Mouse (Mus musculus) CD4-positive helper T cell, adult 2 months (primary cell): ENCODE measurements around the gene Gif.

Experiments
- DNase-seq: peaks from one replicate; pipeline ENCODE4 v3.0.0-alpha.2; 2012; ENCODE audit warnings: low read depth, missing footprints, low spot score

Gene Gif

GRCm38 (mm10) chr19:11747298-11747697 lies at the start of gene Gif:
Gene Gif, plus strand, starts transcription at chr19:11747554.
- DNase-seq: no peak

DNA sequence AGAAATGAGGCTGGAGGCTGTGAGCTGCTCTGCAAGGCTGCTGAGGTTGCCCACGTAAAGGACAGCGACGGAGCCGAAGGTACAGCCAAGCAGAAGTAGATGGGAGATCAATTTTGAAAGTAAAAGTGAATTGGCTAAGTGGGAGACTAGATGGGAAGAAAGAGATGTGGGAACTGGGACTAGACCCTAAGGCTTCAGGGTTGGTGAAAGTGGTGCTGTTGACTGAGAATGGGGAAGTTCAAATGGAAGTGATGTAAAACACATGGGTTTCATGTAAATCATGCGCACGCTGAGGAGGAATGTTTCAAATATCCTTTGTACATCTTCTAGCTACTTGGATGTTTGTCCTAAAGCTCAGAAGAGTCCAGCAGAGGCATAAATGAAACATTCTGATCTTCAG lies 49.0 kb upstream of the Gif start:
- DNase-seq: no peak

DNA sequence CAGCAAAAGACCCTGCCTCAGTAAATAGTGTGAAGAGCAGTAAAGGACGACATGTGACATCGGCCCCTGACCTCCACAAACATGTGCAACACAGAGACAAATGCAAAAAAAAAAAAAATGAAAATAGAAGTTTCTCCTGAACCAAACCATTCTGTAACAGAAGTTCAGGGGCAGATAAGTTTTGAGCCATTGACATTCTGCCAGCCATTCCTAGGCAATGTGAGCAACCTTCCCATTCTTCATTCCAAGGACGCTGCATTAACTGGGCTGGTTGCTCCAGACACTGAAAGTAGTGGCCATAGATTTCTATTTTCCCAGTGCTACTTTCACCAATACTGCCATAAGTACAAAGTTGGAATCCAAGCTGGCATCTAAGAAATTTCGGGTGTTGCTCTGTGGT lies 34.9 kb upstream of the Gif start:
- no peak for DNase-seq

DNA sequence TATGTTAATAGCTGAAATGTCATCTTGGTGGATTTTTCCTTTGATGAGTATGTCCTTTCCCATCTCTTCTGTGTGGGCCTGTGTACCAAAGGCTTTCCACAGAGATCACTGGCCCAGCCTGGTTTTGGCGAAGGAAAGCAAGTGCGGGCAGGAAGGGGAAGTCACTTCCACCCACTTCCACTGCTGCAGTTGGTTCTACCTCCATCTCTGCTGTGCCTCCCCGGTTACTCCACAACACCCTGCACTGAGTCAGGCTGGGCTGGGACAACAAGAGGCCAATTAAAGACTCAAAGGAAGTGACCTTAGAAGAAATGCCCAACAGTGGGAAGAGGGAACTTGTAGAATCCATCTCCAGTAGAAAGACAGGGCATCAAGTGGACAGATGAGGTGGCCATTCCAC lies 27.3 kb upstream of the Gif start:
- no peak for DNase-seq

DNA sequence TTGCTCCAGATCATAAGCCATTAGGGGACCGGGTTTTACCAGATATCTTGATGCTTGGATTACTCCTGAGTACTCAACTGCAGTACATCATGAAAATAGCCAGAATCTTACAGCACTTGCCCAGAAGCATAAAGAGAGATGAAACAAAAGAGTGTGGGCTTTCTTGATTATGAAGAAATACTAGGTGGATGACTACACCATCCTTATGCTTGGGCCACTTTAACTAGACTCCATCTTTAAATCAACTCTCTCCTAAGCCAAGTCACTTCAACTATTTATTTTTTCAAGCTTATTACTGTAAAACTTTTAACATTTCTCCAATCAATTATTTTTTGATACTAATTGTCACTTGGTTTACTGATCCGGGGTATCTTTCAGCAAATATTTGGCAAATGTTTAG lies 23.5 kb upstream of the Gif start:
- DNase-seq: no peak

DNA sequence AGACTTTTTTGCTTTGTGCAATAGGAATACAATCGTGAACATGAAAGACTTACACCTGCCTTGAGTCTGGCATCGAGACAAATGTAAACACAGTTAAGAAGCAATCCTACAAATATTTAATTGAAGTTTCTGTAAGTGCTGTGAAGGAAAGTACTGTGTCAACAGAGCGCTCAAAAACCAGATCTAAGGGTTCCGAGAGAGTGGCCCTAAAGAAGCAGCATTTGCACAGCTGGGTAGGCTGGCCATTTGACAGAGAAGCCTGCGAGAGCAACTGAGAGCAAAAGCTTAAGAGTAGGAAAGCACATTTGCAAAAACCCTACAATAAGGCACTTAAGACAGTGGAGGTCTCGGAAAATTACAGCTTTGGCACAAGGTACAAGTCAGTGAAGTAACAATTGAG lies 23.1 kb upstream of the Gif start:
- no peak for DNase-seq

DNA sequence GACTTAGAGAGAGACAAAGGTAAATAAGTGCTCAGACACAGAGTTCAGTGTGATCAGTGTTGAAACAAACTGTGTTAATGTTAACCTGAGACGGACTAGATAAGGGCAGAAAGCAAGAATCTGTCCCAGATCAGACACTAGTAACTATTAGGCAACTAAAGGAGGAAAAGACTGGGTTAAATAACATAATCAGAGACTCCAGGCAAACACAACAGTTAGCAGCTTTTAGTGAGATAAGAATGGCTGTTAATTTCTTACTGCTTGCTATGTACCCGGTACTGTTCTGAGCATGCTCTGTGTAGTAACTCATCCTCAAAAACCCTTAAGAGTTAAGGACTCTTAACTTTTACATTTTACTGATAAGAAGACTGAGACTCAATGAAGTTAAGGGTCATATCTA lies 21.4 kb upstream of the Gif start:
- no peak for DNase-seq

DNA sequence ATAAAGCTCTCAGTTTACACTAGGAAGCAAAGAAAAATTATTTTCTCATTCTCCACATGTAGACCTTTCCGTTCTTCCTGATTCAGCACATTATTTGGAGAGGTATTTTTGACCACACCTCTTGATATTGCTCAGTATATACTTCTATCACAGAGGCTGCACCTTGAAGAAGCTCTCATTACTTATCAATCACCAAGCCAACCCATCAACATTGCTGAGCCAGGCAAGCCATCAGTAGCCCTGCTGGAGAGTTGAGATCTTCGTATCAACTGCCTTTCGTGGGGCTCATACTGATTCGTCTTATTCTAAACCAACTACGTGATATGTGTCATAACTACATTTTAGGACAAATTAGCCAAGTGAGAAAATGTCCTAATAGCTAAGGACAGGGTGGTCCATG lies 20.1 kb upstream of the Gif start:
- no peak for DNase-seq

- DNase-seq: no peak
These were observed 17.1 kb upstream of the Gif start for GRCm38 (mm10) chr19:11730278-11730677.

- no peak for DNase-seq
These were observed 10.9 kb upstream of the Gif start for GRCm38 (mm10) chr19:11736455-11736854.

DNA sequence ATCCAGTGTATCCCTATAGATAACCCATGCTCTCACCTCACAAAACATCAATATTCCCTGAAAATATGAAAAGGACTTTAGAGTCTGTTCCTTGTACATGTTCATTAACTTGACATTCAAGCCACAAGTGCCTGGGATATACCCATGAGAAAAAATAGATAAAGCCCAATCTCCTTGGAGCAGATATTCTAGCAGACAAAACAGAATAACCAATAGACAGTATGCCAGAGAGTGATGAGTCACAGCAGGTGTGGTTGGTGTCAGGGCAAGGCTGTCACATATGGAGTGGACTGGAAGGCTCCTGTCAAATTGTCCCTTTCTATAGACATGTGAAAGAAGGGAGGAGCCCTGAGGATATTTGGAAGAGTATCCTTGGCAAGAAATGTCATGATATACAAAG lies 1.7 kb upstream of the Gif start:
- DNase-seq: no peak

DNA sequence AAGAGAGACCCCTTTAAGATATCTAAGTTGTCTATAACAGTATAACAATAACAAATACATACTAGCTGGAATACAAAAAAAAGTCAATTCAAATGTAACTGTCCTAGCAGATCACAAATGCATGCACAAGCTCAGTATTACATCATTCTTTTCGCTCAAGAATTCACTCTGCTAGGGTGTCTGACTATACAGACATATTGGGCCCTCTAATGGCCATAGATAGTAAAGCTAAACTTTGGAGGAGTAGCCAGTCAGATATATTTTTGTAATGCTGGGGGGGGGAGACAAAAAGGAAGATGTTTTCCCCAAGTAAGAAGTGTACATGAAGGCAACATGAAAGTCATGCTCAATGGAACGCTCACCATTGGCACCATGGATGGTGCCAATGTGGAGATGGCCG lies 17.7 kb downstream of the Gif start:
- no peak for DNase-seq

- DNase-seq: no peak
These were observed 19.1 kb downstream of the Gif start for GRCm38 (mm10) chr19:11766413-11766812.

DNA sequence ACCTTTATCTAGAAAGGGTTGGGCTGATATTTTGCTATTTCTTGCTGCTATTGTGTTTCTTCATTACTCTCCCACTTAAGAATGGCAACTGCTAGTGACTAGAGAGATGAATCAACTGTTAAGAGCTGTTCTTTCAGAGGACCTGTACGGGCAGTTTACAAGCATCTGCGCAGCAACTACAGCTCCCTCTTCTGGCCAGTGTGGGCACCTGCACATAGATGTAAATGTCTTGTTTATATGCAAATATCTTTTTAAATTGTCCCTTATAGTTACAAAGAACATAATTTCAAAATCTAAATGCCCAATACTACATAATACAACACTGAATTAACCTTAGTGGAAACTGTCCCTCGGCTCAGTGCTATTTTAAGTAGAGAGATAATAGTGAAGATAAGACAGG lies 20.8 kb downstream of the Gif start:
- peak; percentile 67 for DNase-seq

- DNase-seq: no peak
These were observed 22.0 kb downstream of the Gif start for GRCm38 (mm10) chr19:11769257-11769920.

DNA sequence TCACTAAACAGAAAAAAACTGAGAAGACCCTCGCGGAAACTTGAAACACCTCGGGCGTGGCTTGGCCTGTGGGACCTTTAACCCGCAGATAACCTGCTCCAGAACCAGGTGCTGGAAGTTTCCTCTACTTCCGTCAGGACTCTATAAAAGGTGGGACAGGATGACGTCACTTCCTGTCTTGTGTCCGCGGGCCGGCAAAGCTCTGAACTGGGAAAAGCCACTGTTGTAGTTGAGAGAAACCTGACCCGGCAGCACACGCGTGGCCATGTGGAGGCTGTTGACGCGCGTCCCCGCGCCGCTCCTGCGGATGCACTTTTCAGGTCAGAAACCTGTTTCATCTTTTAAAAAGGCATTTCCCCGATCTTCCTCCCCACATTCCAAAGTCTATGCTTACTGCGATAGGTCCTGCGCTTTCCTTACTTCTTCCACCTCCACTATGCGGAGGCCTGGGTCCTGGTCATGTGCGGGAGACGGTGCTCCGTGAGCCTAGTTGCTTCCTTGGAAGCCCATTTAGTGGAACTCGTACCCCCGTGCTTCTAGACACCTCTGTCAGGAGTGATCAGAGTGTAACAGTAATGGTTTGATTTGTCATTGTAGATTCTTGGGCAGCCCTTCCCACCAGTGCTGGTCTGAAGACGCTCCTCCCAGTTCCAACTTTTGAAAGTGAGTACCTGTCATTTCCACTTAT lies 23.0 kb downstream of the Gif start, which contains the start of gene Mrpl16:
Mrpl16 (plus strand) TSS at position 187 of the 688 bp plus-strand sequence.
- peak; percentile 92 for DNase-seq

GRCm38 (mm10) chr19:11777191-11777865 lies 30.0 kb downstream of the Gif start:
- peak; percentile 59 for DNase-seq

GRCm38 (mm10) chr19:11785409-11786154 lies 38.2 kb downstream of the Gif start:
- no peak for DNase-seq

- DNase-seq: no peak
These were observed 40.5 kb downstream of the Gif start for GRCm38 (mm10) chr19:11787826-11788225.

- no peak for DNase-seq
These were observed 41.5 kb downstream of the Gif start for GRCm38 (mm10) chr19:11788876-11789275.

GRCm38 (mm10) chr19:11791825-11792224 lies 44.5 kb downstream of the Gif start:
- no peak for DNase-seq

DNA sequence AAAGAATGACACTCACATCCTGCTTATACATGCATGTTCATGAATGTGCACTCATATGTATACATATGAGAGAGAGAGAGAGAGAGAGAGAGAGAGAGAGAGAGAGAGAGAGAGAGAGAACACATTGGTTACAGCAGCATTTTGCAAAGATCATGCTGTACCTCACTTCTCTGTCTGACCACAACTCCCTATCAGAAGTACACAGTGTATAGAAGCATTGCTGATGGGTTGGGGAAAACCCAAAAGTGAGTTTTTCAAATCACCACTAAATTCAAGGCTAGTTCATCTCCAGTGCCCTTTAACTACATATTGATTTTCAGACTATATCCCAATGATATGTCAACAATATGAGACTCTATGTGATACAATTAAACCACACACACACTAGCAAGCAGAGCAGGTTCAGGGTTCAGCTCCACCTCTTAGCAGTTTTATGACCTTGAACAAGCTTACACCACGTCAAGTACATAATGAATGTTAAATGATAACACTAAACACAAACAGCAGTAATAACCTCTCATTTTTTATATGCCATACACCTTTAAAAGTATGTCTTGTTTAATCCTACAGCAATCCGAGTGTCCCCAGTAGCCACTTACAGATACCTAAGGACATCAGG lies 46.5 kb downstream of the Gif start:
- DNase-seq: no peak
